8 mouse cellular contexts compared by ENCODE assay signal in the genomic region with DNA sequence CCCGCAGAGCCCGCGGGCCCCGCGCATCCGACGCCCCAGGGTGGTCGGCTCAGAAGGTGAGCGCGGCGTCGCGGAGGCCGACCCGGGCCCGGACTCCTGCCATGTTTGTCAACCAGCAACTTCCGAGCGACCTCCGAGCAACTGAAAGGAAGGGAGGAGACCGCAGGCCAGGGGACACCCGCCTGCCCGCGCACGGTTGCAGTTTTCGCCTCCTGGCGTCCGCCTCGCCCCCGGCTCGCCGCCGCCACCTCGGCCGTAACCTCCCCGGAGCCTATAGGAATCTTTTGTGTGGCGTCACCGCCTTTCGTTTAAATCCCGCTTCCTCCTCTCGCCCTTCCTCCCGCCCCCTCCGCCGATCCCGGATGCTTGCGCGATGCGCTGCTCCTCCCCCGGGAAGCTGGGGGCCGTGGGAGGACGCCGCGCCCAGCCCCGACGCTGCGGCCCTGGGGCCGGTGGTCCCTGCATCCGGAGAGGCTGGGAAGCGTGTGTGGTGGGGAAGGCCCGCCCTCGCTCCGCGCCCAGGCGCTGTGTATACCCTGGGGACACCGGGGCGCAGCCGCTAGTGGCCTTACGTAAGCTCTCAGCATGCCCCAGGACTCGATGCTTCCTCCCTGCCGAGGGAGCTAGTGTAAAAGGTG. TPM values are rescaled to one million over a fixed set of nuclear protein-coding genes. Genes with fewer than 3 reads are reported as not detected.
DNase-seq lines count a peak whose midpoint lies in the region; ATAC-seq lines count a peak whose summit lies in the region.

Tlnrd1 (minus strand) TSS at position 285 of the 638 bp plus-strand sequence.
Mesd (plus strand) TSS at position 446 of the 638 bp plus-strand sequence.

- peak within 1 kb of the TSS; percentile 80 for H3K4me3 ChIP-seq in forebrain, embryonic 10.5 days
- peak within 1 kb of the TSS; percentile 72 for H3K4me3 ChIP-seq in heart, embryonic 15.5 days
- H3K4me3 ChIP-seq in liver, embryonic 15.5 days (replicated peaks): peak within 1 kb of the TSS; percentile 98
- H3K4me3 ChIP-seq in neural tube, embryonic 12.5 days: peak within 1 kb of the TSS; percentile 83

- H3K9me3 ChIP-seq in forebrain, embryonic 10.5 days: peaks cover 16% of the 10 kb centered on the region
- H3K9me3 ChIP-seq in heart, embryonic 15.5 days (replicated peaks): no peaks in the 10 kb centered on the region
- H3K9me3 ChIP-seq in liver, embryonic 15.5 days (replicated peaks): no peaks in the 10 kb centered on the region
- no peaks in the 10 kb centered on the region for H3K9me3 ChIP-seq in neural tube, embryonic 12.5 days

- peaks cover 9% of the 10 kb centered on the region; the same call in 1 of the 2 replicates for H3K27me3 ChIP-seq in forebrain, embryonic 10.5 days (ENCODE audit: poor library complexity, severe bottlenecking)
- no peaks in the 10 kb centered on the region for H3K27me3 ChIP-seq in heart, embryonic 15.5 days
- no peaks in the 10 kb centered on the region for H3K27me3 ChIP-seq in liver, embryonic 15.5 days
- no peaks in the 10 kb centered on the region for H3K27me3 ChIP-seq in neural tube, embryonic 12.5 days (replicated peaks)

- peak; percentile 69 for DNase-seq in c-Kit-negative CD71-positive TER-119-positive erythroid progenitor cells, embryonic 14.5 days (ENCODE audit: low read depth, low spot score)
- peak; percentile 88 for DNase-seq in forebrain, embryonic 10.5 days (ENCODE audit: extremely low spot score, low spot score)
- peak; percentile 86 to 94 for DNase-seq in kidney, postnatal 25 days
- peak; percentile 89 for DNase-seq in telencephalon, adult 2 months (ENCODE audit: low read depth, low spot score)

- H3K9ac ChIP-seq in heart, embryonic 15.5 days: peak within 1 kb of the TSS; percentile 89
- peak within 1 kb of the TSS; percentile 99 for H3K9ac ChIP-seq in liver, embryonic 15.5 days
- peak within 1 kb of the TSS; percentile 94 for H3K9ac ChIP-seq in neural tube, embryonic 12.5 days

- WGBS in forebrain, embryonic 10.5 days: under 1% methylated on average over 69 of the region's 69 CpGs
- WGBS in heart, embryonic 15.5 days: under 1% methylated on average over 66 of the region's 69 CpGs
- under 1% methylated on average over 69 of the region's 69 CpGs for WGBS in liver, embryonic 15.5 days (ENCODE audit: insufficient replicate concordance)
- WGBS in neural tube, embryonic 12.5 days: under 1% methylated on average over 69 of the region's 69 CpGs

- peak within 1 kb of the TSS; percentile 97 for H3K27ac ChIP-seq in forebrain, embryonic 10.5 days
- peak within 1 kb of the TSS; percentile 98 for H3K27ac ChIP-seq in heart, embryonic 15.5 days
- peak within 1 kb of the TSS; percentile 99 for H3K27ac ChIP-seq in liver, embryonic 15.5 days (replicated peaks)
- H3K27ac ChIP-seq in neural tube, embryonic 12.5 days: peak within 1 kb of the TSS; percentile 92

- peaks cover 61% of the 10 kb centered on the region for H3K4me1 ChIP-seq in forebrain, embryonic 10.5 days
- peaks cover 39% of the 10 kb centered on the region for H3K4me1 ChIP-seq in heart, embryonic 15.5 days (replicated peaks)
- H3K4me1 ChIP-seq in liver, embryonic 15.5 days (replicated peaks): peaks cover 83% of the 10 kb centered on the region
- peaks cover 42% of the 10 kb centered on the region for H3K4me1 ChIP-seq in neural tube, embryonic 12.5 days

- peak; percentile 74 for ATAC-seq in CD4-positive, CD25-positive, alpha-beta regulatory T cell, adult 4 months
- peak; percentile 81 for ATAC-seq in heart, embryonic 15.5 days (replicated peaks; ENCODE audit: insufficient number of reproducible peaks, insufficient read depth, low FRiP score, low read depth)
- ATAC-seq in liver, embryonic 15.5 days (ENCODE audit: insufficient read depth): peak; percentile 63
- ATAC-seq in neural tube, embryonic 12.5 days (ENCODE audit: low FRiP score, low read depth): peak; percentile 84

- peak within 1 kb of the TSS; percentile 86 for H3K4me2 ChIP-seq in heart, embryonic 15.5 days
- peak within 1 kb of the TSS; percentile 96 for H3K4me2 ChIP-seq in liver, embryonic 15.5 days
- H3K4me2 ChIP-seq in neural tube, embryonic 12.5 days (replicated peaks): peak within 1 kb of the TSS; percentile 97

- H3K36me3 ChIP-seq in forebrain, embryonic 10.5 days (replicated peaks): peaks cover 22% of the 10 kb centered on the region
- H3K36me3 ChIP-seq in heart, embryonic 15.5 days: no peaks in the 10 kb centered on the region
- peaks cover 42% of the 10 kb centered on the region for H3K36me3 ChIP-seq in liver, embryonic 15.5 days (replicated peaks)
- H3K36me3 ChIP-seq in neural tube, embryonic 12.5 days: peaks cover 5% of the 10 kb centered on the region

RNA-seq across cellular contexts. Expression of gene Tlnrd1, which starts in this region (rescaled TPM):
- polyA plus RNA-seq in CD4-positive, CD25-positive, alpha-beta regulatory T cell, adult 4 months (2017; shearing (Covaris generic)): 1 to 10 TPM in 1 of 2 experiments, under 1 TPM in 1; 0.25 to 1.1 TPM
- 7.6 and 8.4 TPM in 2 replicates for polyA plus RNA-seq in forebrain, embryonic 10.5 days (2016; fragmentation: Nextera tagmentation; extraction: Ambion mirVana)
- 10.2 and 13.3 TPM in 2 replicates for polyA plus RNA-seq in heart, embryonic 15.5 days (2015; fragmentation: Nextera tagmentation; extraction: Ambion mirVana)
- polyA plus RNA-seq in liver, embryonic 15.5 days (2015; fragmentation: Nextera tagmentation; extraction: Ambion mirVana): 11.1 and 13.4 TPM in 2 replicates
- polyA plus RNA-seq in neural tube, embryonic 12.5 days (2016; fragmentation: Nextera tagmentation; extraction: Ambion mirVana): 21.2 and 23.3 TPM in 2 replicates

RNA-seq across cellular contexts. Expression of gene Mesd, which starts in this region (rescaled TPM):
- polyA plus RNA-seq in CD4-positive, CD25-positive, alpha-beta regulatory T cell, adult 4 months (2017; shearing (Covaris generic)): 10 to 100 TPM; 49.7 to 52.7 TPM
- 102 and 106 TPM in 2 replicates for polyA plus RNA-seq in forebrain, embryonic 10.5 days (2016; fragmentation: Nextera tagmentation; extraction: Ambion mirVana)
- polyA plus RNA-seq in heart, embryonic 15.5 days (2015; fragmentation: Nextera tagmentation; extraction: Ambion mirVana): 77.1 and 78.8 TPM in 2 replicates
- polyA plus RNA-seq in liver, embryonic 15.5 days (2015; fragmentation: Nextera tagmentation; extraction: Ambion mirVana): 41.7 and 46.9 TPM in 2 replicates
- polyA plus RNA-seq in neural tube, embryonic 12.5 days (2016; fragmentation: Nextera tagmentation; extraction: Ambion mirVana): 79.3 and 83.5 TPM in 2 replicates

Comparison
In these comparisons a context has a peak if more than half of its experiments do, and no peak if none do; other contexts are left out.
1. Peak in every context shown above with its lines: DNase-seq, ATAC-seq, H3K4me3 ChIP-seq and H3K27ac ChIP-seq.